Mouse (Mus musculus): Measurements from ENCODE around the gene Rhof.

Rhof gene

GRCm38 (mm10) chr5:123147569-123147968 is 15.1 kb upstream of the Rhof start:
- DNase-seq: peak; percentile 92

GRCm38 (mm10) chr5:123146357-123146756 is 13.9 kb upstream of the Rhof start:
- DNase-seq: peak; percentile 90

GRCm38 (mm10) chr5:123144746-123145590 is 12.5 kb upstream of the Rhof start:
- peak; percentile 92 for DNase-seq

DNA sequence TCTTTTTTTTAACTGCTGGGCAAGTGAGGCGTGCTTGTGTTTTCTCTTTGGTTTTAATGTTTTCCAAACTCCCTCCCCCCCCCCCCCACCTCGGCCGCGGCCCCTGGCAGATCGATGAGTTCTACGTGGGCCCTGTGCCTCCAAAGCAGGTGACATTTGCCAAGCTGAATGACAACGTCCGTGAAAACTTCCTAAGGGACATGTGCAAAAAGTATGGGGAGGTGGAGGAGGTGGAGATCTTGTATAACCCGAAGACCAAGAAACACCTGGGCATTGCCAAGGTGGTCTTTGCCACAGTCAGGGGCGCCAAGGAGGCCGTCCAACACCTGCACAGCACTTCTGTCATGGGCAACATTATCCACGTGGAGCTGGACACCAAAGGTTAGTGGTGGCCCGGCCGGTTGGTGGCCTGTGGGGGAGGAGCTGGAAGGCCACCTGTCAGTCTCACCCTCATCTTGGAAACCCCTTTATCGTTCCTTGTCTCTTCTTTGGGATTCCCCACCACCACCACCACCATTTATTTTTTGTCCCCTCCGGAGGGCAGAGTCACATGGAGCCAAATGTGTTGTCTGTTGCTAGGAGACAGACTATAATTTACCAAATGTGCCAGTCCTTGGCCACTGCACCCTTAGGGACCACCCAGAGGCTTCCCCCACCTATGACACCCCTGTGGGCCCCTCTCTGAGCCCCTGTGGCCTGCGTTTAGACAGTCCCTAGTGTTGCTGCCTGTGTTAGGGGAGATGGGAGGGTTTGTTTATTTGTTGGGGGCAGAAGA is 11.7 kb upstream of the Rhof start:
- peak; percentile 94 for DNase-seq

DNA sequence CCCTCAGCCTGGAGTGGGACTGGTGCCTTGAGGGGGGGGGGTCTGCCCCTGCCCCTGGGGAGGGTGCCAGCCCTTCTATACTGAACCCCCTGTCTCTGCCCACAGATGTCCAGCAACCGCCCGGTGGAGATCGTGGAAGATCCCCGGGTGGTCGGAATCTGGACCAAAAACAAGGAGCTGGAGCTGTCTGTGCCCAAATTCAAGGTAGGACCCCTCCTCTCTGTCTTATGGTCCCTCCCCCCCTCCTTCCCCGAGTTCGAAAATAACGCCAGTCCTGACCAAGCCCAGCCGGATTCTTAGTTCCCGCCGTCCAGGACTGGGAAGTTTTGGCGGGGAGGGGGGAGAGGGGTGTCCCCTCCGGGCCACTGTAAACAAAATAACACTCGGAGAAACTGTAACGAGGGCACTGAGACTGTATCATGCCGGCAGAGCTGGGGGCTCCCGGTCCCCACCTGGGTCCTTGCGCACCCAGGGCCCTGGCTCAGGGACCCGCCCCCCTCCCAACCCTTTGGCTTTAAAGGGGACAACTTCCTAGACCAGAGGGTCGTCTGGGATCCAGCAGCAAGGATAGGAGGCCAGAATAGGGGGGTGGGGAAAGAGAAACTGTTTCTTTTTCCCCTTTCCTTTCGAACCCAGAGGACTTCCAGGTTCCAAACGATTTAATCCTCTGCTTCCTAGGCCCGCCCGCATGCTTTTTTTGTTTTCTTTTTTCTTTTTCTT is 10.9 kb upstream of the Rhof start:
- peak; percentile 96 for DNase-seq

DNA sequence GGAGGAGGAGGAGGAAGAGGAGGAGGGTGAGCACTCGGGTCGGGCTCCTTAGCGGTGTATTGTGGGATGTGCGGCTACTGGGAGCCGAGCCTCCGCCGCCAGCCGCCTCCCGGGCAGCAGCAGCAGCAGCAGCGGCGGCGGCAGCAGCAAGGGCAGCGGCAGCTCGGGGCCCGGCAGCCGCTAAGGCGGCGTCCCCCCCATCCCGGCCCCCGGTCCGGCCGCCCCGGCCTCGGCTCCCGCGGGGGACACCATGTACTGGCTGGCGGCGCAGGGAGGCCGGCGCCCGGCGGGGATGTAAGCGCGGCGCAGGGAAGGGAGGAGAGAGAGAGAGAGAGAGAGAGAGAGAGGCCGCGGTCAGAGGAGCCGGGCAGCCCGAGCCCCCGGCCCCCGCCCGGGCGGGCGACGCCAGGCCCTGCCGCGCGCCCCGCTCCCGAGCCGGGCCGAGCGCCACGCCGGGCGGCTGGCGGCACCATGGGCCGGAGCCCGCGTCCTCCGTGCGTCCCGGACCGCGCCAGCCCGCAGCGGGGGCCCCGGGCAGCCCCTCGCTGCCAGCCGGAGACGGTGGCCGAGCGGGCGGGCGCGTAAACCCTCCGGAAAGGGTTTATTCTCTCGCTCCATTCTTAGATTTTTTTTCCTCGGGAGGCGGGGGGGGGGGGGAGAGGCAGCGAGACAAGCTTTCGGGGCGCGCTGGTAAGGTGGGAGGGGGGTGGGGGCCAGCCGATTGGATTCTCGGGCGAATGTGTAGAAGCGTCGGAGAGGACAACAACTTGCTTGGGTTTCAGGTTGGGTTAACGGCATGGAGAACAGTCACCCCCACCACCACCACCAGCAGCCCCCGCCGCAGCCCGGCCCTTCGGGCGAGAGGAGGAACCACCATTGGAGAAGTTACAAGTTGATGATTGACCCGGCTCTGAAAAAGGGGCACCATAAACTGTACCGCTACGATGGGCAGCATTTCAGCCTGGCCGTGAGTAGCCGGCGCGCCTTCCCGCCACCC is 10.0 kb upstream of the Rhof start, which contains the start of gene Setd1b:
Gene Setd1b (plus strand): TSS at position 33 of the 997 bp plus-strand sequence.
- DNase-seq: peak; percentile 97

GRCm38 (mm10) chr5:123141555-123142160 is 9.2 kb upstream of the Rhof start:
- peak; percentile 98 for DNase-seq

DNA sequence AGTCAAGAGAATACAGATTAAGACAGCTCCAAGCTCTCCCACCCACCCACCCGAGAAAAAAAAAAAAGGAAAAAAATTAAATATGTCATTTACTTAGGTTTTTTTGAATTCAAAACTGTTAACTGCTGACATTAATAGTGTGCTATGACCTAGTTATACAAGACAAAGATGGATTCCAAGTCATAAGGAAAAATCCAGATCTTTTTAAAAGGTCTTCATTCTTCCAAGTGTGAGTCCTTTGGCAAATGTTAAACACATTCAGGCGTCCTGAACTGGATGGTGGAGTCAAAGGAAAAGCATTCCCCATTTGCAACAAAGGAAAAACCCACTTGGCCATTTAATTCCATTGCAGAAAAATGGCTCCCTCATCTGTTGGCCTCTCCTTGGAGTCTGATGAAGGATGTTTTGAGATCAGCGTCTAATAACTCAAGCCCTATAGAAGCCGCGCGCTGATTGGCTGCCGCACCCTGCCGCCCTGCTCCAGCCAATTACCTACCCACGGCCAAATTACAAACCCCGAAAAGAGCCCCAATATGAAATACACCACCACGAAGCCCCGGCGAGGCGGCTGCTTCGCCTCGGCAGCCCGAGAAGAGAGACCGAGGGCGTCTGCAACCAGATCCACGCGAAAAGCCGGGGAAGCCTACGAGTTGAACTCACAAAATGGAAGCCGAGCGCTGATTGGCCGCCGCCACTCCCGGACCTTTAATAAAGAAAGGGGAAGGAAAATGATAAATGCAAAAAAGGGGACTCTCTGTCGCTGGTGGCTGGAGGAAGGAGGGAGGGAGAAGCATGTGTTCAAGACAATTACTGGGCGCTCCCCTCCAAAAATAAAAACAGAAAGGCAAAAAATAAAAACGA is 8.4 kb upstream of the Rhof start:
- DNase-seq: peak; percentile 100

GRCm38 (mm10) chr5:123139722-123140627 is 7.5 kb upstream of the Rhof start:
- peak; percentile 90 for DNase-seq

DNA sequence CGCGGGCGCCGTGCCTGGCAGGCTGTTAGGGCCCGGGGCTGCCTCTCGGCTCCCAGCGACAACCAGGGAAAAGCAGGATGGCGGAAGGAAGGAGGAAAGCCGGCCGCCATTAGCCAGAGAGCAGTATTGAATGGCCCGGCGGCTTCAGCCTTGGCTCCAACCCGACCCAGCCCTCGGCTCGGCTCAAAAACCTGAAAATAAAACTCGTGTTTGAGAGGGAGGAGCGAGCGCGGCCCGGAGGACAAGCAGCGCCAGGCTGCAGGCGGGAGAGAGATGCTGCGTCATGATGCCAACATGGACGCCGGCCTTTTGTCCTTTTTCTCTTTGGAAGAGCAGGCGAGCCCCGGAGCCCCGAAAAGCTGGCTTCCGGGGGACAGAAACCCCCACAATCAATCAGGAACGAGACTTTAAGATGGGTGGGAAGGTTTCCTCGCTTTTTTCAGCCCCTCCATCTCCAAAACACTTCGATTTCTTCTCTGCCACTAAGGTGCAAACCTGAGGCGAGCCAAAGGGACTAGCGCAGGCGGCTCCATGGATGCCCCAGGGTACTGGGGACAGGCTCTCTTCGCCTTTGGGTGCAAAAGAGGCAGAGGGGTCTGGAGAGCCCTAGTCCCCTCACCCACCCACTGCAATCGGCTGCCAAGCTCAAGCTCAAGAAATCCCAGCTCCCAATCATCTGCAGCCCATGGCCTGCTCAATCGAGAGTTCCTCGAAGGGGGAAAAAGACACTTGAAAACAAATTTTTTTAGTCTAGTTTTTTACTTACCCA is 6.6 kb upstream of the Rhof start:
- peak; percentile 99 for DNase-seq

DNA sequence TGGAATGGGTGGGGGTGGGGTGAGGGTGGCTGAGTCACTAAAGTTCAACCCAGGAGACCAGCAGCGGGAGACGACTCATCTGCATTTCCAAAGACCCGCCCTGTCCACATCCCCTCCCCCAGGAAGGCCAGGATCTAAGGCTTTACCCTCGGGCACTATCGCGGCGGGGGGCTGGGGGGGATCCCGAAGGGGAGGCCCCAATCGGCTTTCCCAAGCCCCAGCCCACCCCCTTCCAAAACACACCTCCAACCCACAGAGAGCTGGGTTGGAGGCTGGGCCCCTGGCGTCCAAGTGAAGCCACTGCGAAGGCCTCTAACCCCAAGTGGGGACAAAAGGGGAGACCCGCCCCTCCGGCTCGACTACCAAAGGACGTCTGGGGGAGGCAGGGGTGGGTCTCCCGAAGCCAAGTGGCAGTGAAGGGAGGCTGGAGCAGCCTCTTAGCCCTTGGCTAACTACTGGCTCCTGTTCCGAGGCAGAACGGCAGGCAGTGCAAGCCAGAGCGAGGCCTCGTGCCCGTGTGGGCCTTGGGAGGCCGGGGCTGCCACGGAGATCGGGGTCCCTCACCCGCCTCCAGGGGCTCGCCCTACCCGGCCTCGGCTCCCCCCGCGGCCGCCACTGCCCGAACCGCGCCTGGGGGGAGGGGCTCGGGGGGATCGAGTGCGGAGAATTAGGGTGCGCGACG is 5.9 kb upstream of the Rhof start:
- DNase-seq: peak; percentile 99

GRCm38 (mm10) chr5:123137910-123138229 is 5.4 kb upstream of the Rhof start:
- no peak for DNase-seq

DNA sequence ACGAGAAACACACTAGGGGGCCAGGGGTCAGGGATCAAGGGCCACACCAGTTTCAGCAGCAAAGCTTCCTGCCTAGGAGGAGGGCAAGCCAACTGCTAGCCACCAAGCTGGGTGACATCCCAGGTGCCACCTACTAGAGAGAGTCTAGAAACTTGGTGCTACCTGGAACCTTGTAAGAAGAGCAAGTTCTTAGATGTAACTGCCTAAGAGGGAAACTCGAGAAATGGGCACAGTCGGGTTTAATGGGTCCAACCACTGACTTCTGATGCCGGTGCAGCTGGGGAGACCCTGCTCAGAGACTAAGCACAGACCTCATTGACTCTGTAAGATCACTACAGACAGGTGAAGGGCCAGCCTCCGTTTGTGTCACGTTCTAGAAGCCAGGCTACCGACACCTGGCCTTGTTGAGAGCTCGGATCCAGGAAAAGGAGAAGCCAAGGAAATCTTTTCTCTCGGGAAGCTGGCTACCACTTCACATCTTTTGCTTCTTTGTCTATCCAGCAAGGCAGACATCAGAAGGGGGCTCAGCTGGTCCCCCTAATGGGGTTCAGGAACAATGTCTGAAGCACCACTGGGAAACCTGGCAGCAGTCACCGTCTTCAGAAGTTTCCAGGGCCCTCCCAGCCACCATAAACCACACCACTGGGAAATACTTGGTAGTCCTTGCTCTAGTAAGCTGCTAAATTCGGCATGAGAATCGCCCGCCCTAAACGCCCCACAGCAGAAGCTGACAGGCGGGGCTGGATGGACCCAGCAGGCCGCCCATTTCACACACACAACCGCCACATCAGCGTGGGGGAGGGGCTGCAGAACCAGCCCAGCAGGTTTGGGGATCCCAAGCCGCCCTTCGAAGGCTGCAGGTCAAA is 4.8 kb upstream of the Rhof start:
- peak; percentile 99 for DNase-seq

- DNase-seq: peak; percentile 100
These were observed 4.0 kb upstream of the Rhof start for GRCm38 (mm10) chr5:123136361-123137043.

- DNase-seq: peak; percentile 100
These were observed 3.2 kb upstream of the Rhof start for GRCm38 (mm10) chr5:123135471-123136360.
